Mouse (Mus musculus): ENCODE data around the gene Rbms3.

DNA sequence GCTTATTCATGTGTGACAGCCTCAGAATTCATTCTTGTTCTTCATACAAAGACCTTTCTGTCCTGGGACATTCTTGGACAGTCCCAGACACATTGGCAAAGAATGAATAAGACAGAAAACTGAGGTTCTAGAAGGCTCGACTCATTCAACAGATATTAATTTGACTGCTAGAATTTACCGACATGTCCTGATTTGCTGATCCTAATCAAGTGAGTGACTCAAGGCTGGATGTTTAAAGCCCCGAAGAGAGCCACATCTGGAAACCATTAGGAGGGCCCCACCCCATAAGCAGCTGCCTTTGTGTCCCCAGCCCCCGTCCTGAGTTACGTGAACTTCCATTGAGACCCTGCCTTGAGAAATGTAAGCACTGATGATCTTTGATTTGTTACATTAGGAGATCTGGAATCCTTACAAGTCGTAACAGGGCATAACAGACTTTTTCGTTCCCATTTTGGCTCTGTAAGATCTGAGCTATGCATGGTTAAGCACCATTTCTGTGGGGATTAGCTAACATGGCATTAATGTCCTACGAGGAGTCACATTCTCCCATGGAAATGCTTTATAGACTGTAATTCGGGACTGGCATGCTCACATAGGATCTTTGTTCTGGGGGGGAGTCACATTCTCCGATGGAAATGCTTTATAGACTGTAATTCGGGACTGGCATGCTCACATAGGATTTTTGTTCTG, 726.3 kb downstream of the Rbms3 start:
- TF ChIP-seq CTCF (conservative IDR thresholded peaks at IDR 0.05; ENCODE audit: insufficient read depth, insufficient read length, low read depth, low read length) (no peak), POLR2A (IDR thresholded peaks at IDR 0.05; ENCODE audit: low read depth, low read length) (no peak)
